Mouse (Mus musculus) hindbrain, postnatal 0 days (tissue): Measurements from ENCODE around the gene Acap1. TPM values are rescaled to one million over a fixed set of nuclear protein-coding genes. Genes with fewer than 3 reads are reported as not detected.
A peak's percentile ranks its signal among the peaks of the same experiment; 100 is the strongest.
"Not testable (repeated sequence)": the region's sequence is repeated elsewhere in the genome, so short reads cannot be mapped to it uniquely, and the experiment has no call there.

Experiments used
- ATAC-seq: fragments of 200-750 bp; cut with Nextera tagmentation; 2 replicates; pipeline ENCODE4 v1.8.0; 2017; ENCODE audit warnings: mild to moderate bottlenecking, moderate TSS enrichment, moderate library complexity
- DNase-seq: peaks from one replicate; pipeline ENCODE4 v3.0.0-alpha.2; 2015; ENCODE audit warnings: low spot score
- H3K27ac ChIP-seq: fragments of 300-500 bp; sonication (generic); 2 replicates; pipeline ENCODE4 v1.5.1; 2014; ENCODE audit warnings: mild to moderate bottlenecking
- H3K27me3 ChIP-seq: fragments of 300-500 bp; sonication (generic); 2 replicates; pipeline ENCODE4 v1.6.1; 2014; ENCODE audit warnings: low read length, mixed read lengths; ENCODE audit not compliant: insufficient read depth
- H3K36me3 ChIP-seq: fragments of 300-500 bp; sonication (generic); 2 replicates; pipeline ENCODE4 v1.6.1; 2014; ENCODE audit warnings: low read length, mixed read lengths; ENCODE audit not compliant: insufficient read depth
- H3K4me1 ChIP-seq: fragments of 300-500 bp; sonication (generic); 2 replicates; pipeline ENCODE4 v1.6.1; 2014; ENCODE audit warnings: antibody characterized with exemption, low read length, mixed read lengths; ENCODE audit not compliant: insufficient read depth
- H3K4me2 ChIP-seq: fragments of 300-500 bp; sonication (generic); 2 replicates; pipeline ENCODE4 v1.6.1; 2014; ENCODE audit warnings: low read depth, mild to moderate bottlenecking, low read length, moderate library complexity, mixed read lengths
- H3K4me3 ChIP-seq: fragments of 300-500 bp; sonication (generic); 2 replicates; pipeline ENCODE4 v1.5.1; 2014; ENCODE audit warnings: low read length
- H3K9ac ChIP-seq: fragments of 300-500 bp; sonication (generic); replicated peaks from 2 replicates; pipeline ENCODE4 v1.6.1; 2014; ENCODE audit warnings: mild to moderate bottlenecking, low read length, moderate library complexity, mixed read lengths
- H3K9me3 ChIP-seq: fragments of 300-500 bp; sonication (generic); 2 replicates; pipeline ENCODE4 v1.6.1; 2016; ENCODE audit warnings: low read length, mixed read lengths
- CTCF ChIP-seq: IDR thresholded peaks from 2 replicates; pipeline ENCODE4 v1.5.1; 2016; ENCODE audit warnings: antibody characterized with exemption, control low read depth, low read depth
- WGBS: fragments of 180-500 bp; shearing (Covaris S2); extraction: QIAGEN DNeasy Blood & Tissue Kit; methylation state at CpG from one replicate; pipeline ENCODE4 v1.1.7; 2014; 5-methylcytosine and 5-hydroxymethylcytosine counted together
- polyA plus RNA-seq: library from polyadenylated mRNA; unstranded; fragments of >200 nt; fragmentation: Nextera tagmentation; extraction: Ambion mirVana; gene quantifications from 2 replicates; pipeline ENCODE4 v1.2.1, GENCODE M21; 2015
- total RNA-seq: library from RNA; depleted of rRNA; stranded (reverse); fragments of >200 nt; gene quantifications from 2 replicates; pipeline ENCODE4 v1.2.3, GENCODE M21; 2014

Gene Acap1
- total and polyA plus RNA-seq, 2 experiments from 2014 or later = 0.21 TPM; not detected in 1

DNA sequence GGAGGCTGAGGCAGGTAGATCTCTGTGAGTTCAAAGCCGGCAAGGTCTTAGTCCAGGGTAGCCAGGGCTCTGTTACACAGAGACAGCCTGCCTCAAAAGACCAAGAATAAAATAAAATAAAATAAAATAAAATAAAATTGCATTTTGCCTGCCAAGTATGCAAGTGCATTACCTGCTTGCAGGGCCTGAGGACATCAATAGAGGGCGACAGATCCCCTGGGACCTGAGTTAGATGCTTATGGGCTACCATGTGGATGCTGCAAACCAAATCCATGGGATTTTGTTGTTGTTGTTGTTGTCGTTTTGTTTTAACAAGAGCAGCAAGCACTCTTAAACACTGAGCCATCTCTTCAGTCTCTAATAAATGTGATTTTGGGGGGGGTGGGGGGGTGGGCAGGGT, 36.9 kb upstream of the Acap1 start:
- 48% methylated on average over 3 of the region's 3 CpGs for WGBS
- H3K4me1 ChIP-seq = peaks cover 16% of the 10 kb centered on the region; the same call in 1 of the 2 replicates
- no peak overlapping the region for H3K9ac ChIP-seq
- DNase-seq (peak; percentile 37), ATAC-seq (no peak)
- no peaks in the 10 kb centered on the region for H3K36me3 ChIP-seq
- no peak overlapping the region for H3K4me3 ChIP-seq
- H3K9me3 ChIP-seq = no peaks in the 10 kb centered on the region
- H3K27ac ChIP-seq = no peak overlapping the region
- peak; percentile 22 for TF ChIP-seq CTCF
- H3K27me3 ChIP-seq = peaks cover 6% of the 10 kb centered on the region; the same call in 1 of the 2 replicates
- H3K4me2 ChIP-seq = no peak overlapping the region

DNA sequence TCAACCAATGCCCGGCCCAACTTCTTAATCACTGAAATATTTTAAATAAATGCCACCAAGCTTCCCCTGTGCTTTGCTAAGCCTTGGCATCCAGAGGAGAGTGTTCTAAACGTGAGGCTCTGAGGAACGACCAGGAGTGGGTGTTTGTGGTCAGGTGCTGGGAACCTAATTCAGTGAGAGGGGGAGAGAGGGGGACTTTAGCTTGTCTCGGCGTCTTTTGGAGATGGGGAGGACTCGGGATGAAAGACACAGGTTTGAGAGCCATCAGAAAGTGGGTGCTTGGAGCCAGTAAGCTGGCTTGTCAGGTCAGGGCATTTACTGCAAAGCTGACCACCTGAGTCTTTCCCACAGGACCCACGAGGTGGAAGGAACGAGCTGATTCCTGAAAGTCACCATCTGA, 36.4 kb upstream of the Acap1 start:
- Histone ChIP-seq H3K4me3 (no peak overlapping the region), H3K36me3 (no peaks in the 10 kb centered on the region), H3K9me3 (no peaks in the 10 kb centered on the region), H3K27me3 (peaks cover 6% of the 10 kb centered on the region; the same call in 1 of the 2 replicates), H3K27ac (no peak overlapping the region), H3K9ac (no peak overlapping the region), H3K4me1 (peaks cover 14% of the 10 kb centered on the region; the same call in 1 of the 2 replicates), H3K4me2 (no peak overlapping the region)
- ATAC-seq (no peak), DNase-seq (no peak)
- no peak for TF ChIP-seq CTCF
- WGBS = 74% methylated on average over 8 of the region's 8 CpGs

- TF ChIP-seq CTCF = no peak
- no peak for ATAC-seq
- H3K9ac ChIP-seq = no peak overlapping the region
Observed at GRCm38 (mm10) chr11:69930967-69931537, 35.7 kb upstream of the Acap1 start.

GRCm38 (mm10) chr11:69930176-69930575, 34.8 kb upstream of the Acap1 start:
- not testable (repeated sequence) for H3K4me1 ChIP-seq, H3K9ac ChIP-seq
- WGBS = 90% methylated on average over 8 of the region's 8 CpGs

More at GRCm38 (mm10) chr11:69930967-69931537, 35.7 kb upstream of the Acap1 start:
- Histone ChIP-seq H3K4me1 (peaks cover 7% of the 10 kb centered on the region; the same call in 1 of the 2 replicates), H3K9me3 (no peaks in the 10 kb centered on the region), H3K27ac (no peak overlapping the region), H3K4me3 (no peak overlapping the region), H3K36me3 (no peaks in the 10 kb centered on the region), H3K27me3 (peaks cover 6% of the 10 kb centered on the region; the same call in 1 of the 2 replicates), H3K4me2 (no peak overlapping the region)
- 69% methylated on average over 3 of the region's 3 CpGs for WGBS
- DNase-seq = no peak

GRCm38 (mm10) chr11:69929712-69930111, 34.4 kb upstream of the Acap1 start:
- Histone ChIP-seq H3K27me3 (0 out of 2 replicates have a peak, but pooled peaks cover under 1% of the 10 kb centered on the region), H3K27ac (no peak overlapping the region), H3K36me3 (no peaks in the 10 kb centered on the region), H3K9ac (no peak overlapping the region), H3K4me2 (no peak overlapping the region), H3K4me3 (no peak overlapping the region), H3K9me3 (no peaks in the 10 kb centered on the region), H3K4me1 (no peaks in the 10 kb centered on the region)
- no peak for TF ChIP-seq CTCF
- DNase-seq (no peak), ATAC-seq (no peak)
- WGBS = 86% methylated on average over 4 of the region's 4 CpGs

More at GRCm38 (mm10) chr11:69930176-69930575, 34.8 kb upstream of the Acap1 start:
- DNase-seq, H3K9me3 ChIP-seq, H3K4me3 ChIP-seq, H3K27me3 ChIP-seq, ATAC-seq, H3K36me3 ChIP-seq, H3K27ac ChIP-seq, H3K4me2 ChIP-seq: not testable (repeated sequence)

- DNase-seq = no peak
- H3K9ac ChIP-seq = no peak overlapping the region
- no peaks in the 10 kb centered on the region for H3K27me3 ChIP-seq
- no peak overlapping the region for H3K4me2 ChIP-seq
- 99% methylated on average over 2 of the region's 2 CpGs for WGBS
- H3K9me3 ChIP-seq = no peaks in the 10 kb centered on the region
- no peak for TF ChIP-seq CTCF
- H3K4me1 ChIP-seq = peaks cover under 1% of the 10 kb centered on the region; the same call in 1 of the 2 replicates
- no peak for ATAC-seq
- no peaks in the 10 kb centered on the region for H3K36me3 ChIP-seq
- no peak overlapping the region for H3K27ac ChIP-seq
- no peak overlapping the region for H3K4me3 ChIP-seq
Observed at GRCm38 (mm10) chr11:69927501-69927900, 32.2 kb upstream of the Acap1 start.

- Histone ChIP-seq H3K9ac (no peak overlapping the region), H3K4me1 (peaks cover 10% of the 10 kb centered on the region), H3K27ac (no peak overlapping the region), H3K36me3 (peaks cover 11% of the 10 kb centered on the region), H3K4me2 (peak overlapping the region; percentile 63; the same call in 1 of the 2 replicates), H3K4me3 (no peak overlapping the region), H3K9me3 (no peaks in the 10 kb centered on the region), H3K27me3 (no peaks in the 10 kb centered on the region)
- WGBS = 63% methylated on average over 3 of the region's 3 CpGs
- no peak for ATAC-seq
- no peak for DNase-seq
- no peak for TF ChIP-seq CTCF
Observed at GRCm38 (mm10) chr11:69922796-69923195, 27.5 kb upstream of the Acap1 start.
